Mouse (Mus musculus): ENCODE data around the gene Mpg. TPM values are rescaled to one million over a fixed set of nuclear protein-coding genes. Genes with fewer than 3 reads are reported as not detected.

Mpg gene
- 20.7 and 21.2 TPM in 2 replicates for polyA plus RNA-seq (2011; ENCODE audit: insufficient read length, low read depth, missing spikeins)

DNA sequence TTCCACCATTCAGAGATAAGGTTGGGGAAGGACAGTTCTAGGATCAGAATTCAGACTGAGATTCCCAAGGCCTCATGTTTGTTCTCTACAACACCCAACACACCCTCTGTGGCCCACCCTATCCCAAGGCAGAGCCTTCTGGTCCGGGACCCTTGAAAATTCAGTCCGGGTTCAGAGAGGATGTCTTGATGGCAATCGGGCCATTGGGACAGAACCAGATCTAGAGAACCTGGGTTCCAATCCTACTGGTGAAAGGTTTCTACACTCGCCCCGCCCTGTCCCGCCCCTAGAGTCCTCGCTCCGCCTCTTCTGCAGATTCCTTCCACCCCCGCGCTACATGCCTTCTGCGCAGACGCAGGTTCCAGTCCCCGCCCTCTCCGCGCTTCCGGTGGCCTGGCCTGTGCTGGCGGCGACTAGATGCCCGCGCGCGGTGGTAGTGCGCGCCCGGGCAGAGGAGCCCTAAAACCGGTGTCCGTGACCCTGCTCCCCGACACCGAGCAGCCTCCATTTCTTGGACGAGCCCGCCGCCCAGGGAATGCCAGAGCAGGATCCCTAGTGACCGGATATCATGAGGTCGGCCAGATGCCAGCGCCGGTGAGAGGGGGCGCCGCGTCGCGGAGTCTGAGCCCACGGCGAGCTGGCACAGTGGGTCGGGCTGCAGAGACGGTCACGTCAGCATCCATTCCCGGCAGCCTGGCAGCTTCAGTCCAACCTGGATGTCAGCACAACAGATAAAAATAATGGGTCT is at the start of gene Mpg:
Gene Mpg, plus strand, starts transcription at position 382 of the 748 bp plus-strand sequence.
- peaks cover 17% of the 10 kb centered on the region for H3K4me1 ChIP-seq (ENCODE audit: control insufficient read depth, insufficient read depth, low read length)
- H3K27ac ChIP-seq (ENCODE audit: insufficient read depth, low read length), result peak within 1 kb of the TSS; percentile 91
- H3K4me3 ChIP-seq (ENCODE audit: insufficient read depth, low read length), result peak within 1 kb of the TSS; percentile 76
- TF ChIP-seq POLR2A (IDR thresholded peaks at IDR 0.05; ENCODE audit: low read depth, low read length), result peak; percentile 96
- no peak for TF ChIP-seq CTCF (IDR thresholded peaks at IDR 0.05; ENCODE audit: borderline replicate concordance, insufficient read depth, low read length)

DNA sequence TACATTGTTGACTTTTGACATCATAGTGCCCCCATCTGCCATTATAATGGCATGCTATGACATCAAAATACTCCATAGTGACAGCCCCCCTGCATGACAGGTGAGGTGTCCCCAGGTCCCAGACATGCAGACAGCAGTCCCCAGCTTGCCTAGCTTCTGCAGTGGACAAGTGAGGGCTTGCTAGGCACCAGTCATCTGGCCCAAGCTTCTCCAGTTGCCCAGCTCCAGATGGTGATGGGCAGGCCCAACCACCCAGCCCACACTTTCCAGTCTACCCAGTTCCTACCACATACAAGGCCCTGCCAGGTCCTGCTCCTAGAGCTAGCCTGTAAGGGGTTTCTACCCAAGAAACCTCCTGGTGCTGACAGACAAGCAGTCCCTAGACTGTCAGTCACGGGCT is 47.8 kb upstream of the Mpg start:
- TF ChIP-seq POLR2A (IDR thresholded peaks at IDR 0.05; ENCODE audit: low read depth, low read length) (no peak), CTCF (IDR thresholded peaks at IDR 0.05; ENCODE audit: borderline replicate concordance, insufficient read depth, low read length) (no peak)
- H3K4me3 ChIP-seq (ENCODE audit: insufficient read depth, low read length), result no peak overlapping the region

DNA sequence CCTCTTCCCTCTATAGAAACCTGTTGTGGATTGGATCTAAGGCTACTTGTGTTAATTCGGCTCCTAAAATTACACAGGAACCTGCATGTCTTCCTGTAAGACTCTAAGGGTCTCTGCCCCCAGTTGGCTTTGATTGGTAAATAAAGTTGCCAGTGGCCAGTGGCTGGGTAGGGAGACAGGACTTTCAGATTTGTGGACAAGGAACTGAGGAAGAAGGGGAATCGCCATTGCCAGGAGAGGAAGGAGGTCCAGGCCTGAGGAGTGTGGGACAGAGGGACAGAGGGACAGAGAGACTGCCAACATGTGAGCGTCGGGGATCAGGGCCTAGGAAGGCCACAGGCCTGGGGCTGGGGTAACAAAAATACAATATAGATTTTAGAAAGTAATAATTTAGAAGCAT is 45.1 kb upstream of the Mpg start:
- H3K4me1 ChIP-seq (ENCODE audit: control insufficient read depth, insufficient read depth, low read length), result no peaks in the 10 kb centered on the region
- H3K4me3 ChIP-seq (ENCODE audit: insufficient read depth, low read length), result no peak overlapping the region
- TF ChIP-seq POLR2A (IDR thresholded peaks at IDR 0.05; ENCODE audit: low read depth, low read length) (no peak), CTCF (IDR thresholded peaks at IDR 0.05; ENCODE audit: borderline replicate concordance, insufficient read depth, low read length) (no peak)
- H3K27ac ChIP-seq (ENCODE audit: insufficient read depth, low read length), result no peak overlapping the region

More for the DNA sequence above, 47.8 kb upstream of the Mpg start:
- H3K27ac ChIP-seq (ENCODE audit: insufficient read depth, low read length), result no peak overlapping the region
- H3K4me1 ChIP-seq (ENCODE audit: control insufficient read depth, insufficient read depth, low read length), result no peaks in the 10 kb centered on the region

DNA sequence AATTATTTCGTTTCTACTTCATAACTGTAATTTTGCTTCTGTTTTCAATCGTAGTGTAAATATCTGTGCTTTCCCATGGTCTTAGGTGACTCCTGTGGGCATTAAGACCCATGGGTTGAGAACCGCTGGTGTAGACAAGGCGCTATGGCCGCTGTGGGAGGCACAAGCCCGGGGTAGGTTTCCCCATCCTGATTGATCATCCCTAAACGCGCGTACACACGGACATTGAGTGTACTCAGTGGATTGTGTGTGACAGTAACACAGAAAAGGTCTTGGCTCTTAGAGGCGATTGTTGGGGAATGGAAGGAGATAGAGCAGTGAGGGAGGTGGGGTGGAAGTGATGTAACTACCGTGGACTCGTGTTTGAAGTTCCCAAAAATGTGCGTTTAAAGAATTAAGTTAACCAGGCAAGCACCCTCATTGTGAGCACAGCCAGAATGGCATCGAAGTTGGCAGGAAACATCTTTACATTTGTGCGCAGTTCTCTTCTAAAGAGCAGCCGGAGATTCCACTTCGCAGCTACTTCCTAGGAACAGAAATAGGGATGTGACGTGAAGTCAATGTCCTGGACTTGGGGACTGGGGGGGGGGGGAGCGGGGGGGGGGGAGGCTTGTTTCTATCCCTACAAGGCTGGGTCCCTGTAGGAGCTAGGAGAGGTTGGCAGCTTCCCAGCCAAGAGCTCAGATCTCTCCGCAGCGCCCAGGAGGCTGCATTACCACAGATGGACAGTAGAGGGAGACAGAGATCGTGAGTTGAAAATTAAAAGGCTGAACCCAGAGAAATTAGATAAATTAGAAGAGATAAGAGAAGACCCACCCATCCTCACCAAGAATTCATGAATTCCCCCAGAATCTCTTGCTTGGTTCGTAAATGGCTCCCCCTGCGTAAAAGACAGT is 44.1 kb upstream of the Mpg start:
- Histone ChIP-seq H3K4me1 (ENCODE audit: control insufficient read depth, insufficient read depth, low read length) (no peaks in the 10 kb centered on the region), H3K4me3 (ENCODE audit: insufficient read depth, low read length) (no peak overlapping the region), H3K27ac (ENCODE audit: insufficient read depth, low read length) (no peak overlapping the region)
- no peak for TF ChIP-seq POLR2A (IDR thresholded peaks at IDR 0.05; ENCODE audit: low read depth, low read length)
- TF ChIP-seq CTCF (IDR thresholded peaks at IDR 0.05; ENCODE audit: borderline replicate concordance, insufficient read depth, low read length), result peak; percentile 70

DNA sequence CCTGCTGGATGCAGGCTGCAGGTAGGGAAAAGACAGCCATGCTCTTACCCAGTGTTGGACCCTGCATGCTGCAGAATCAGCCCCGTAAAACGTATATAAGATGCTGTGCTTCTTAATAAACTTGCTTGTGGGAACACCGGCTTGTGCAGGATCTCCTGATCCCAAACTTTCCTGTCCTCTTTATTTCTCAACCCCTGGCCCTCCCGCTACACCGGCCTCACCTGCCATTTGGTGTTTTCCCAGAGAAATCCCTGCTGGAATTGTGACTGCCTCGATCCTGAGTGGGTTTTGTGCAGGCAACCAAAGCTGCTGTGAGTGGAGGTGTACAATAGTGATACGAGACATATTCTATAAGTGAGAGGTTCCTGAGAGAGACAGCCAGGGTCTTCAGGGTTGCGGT is 41.8 kb upstream of the Mpg start:
- Histone ChIP-seq H3K4me1 (ENCODE audit: control insufficient read depth, insufficient read depth, low read length) (no peaks in the 10 kb centered on the region), H3K4me3 (ENCODE audit: insufficient read depth, low read length) (no peak overlapping the region), H3K27ac (ENCODE audit: insufficient read depth, low read length) (no peak overlapping the region)
- no peak for TF ChIP-seq POLR2A (IDR thresholded peaks at IDR 0.05; ENCODE audit: low read depth, low read length)
- TF ChIP-seq CTCF (IDR thresholded peaks at IDR 0.05; ENCODE audit: borderline replicate concordance, insufficient read depth, low read length), result no peak

DNA sequence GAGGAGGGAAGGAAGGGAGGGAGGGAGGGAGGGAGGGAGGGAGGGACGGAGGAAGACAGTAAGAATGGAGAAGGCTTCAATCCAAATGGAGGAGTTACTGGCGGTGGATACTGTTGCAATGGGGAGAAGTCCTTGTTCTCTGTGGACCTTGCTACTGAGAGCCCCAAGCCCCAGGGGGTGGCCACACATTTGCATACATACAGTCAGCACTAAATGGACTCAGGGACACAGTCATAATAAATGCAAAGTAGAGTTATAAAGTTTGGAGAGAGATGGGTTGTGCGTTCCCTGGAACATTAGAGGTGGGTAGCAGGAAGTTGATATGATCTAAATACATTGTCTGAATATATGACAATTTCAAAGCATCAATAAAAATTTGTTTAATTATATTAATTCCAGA is 40.3 kb upstream of the Mpg start:
- TF ChIP-seq CTCF (IDR thresholded peaks at IDR 0.05; ENCODE audit: borderline replicate concordance, insufficient read depth, low read length) (no peak), POLR2A (IDR thresholded peaks at IDR 0.05; ENCODE audit: low read depth, low read length) (no peak)
- H3K4me3 ChIP-seq (ENCODE audit: insufficient read depth, low read length), result no peak overlapping the region

DNA sequence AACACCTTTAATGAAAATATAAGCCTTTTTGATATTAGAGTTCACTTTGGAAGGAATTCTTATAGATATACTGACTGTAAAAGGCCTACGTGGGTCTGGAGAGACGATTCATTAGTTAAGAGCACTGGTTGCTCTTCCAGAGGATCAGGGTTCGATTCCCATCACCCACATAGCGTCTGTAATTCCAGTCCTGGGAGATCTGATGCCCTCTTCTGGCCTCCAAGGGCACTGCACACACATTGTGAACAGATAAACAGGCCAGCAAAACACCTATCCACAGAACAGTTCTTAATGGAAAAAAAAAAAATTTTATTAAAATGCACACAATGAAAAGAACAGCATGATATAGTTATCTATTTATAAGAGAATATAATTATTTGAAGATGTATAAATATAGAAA is 39.0 kb upstream of the Mpg start:
- no peak overlapping the region for H3K4me3 ChIP-seq (ENCODE audit: insufficient read depth, low read length)
- H3K27ac ChIP-seq (ENCODE audit: insufficient read depth, low read length), result no peak overlapping the region
- H3K4me1 ChIP-seq (ENCODE audit: control insufficient read depth, insufficient read depth, low read length), result no peaks in the 10 kb centered on the region
- no peak for TF ChIP-seq CTCF (IDR thresholded peaks at IDR 0.05; ENCODE audit: borderline replicate concordance, insufficient read depth, low read length)
- TF ChIP-seq POLR2A (IDR thresholded peaks at IDR 0.05; ENCODE audit: low read depth, low read length), result no peak

More for the DNA sequence above, 40.3 kb upstream of the Mpg start:
- Histone ChIP-seq H3K4me1 (ENCODE audit: control insufficient read depth, insufficient read depth, low read length) (no peaks in the 10 kb centered on the region), H3K27ac (ENCODE audit: insufficient read depth, low read length) (no peak overlapping the region)

DNA sequence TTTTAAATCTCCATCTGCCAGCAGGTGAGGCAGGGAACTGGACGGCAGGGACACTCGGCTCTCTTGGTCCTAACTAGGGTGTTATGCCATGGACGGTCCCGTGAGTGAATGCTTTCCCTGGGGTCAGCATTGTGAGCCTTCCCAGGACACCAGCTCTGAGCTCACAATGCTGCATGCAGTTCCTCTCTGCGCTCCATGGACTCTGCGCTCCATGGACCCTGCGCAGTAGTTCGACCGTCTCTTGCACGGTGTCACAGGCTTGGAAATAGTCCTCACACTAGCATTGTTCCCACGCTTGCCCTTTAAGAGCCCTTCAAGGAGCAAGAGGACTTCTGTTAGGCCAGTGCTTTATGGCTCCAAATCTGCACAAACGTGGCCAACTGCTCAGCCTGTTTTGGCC is 37.4 kb upstream of the Mpg start:
- no peak for TF ChIP-seq POLR2A (IDR thresholded peaks at IDR 0.05; ENCODE audit: low read depth, low read length)
- no peak for TF ChIP-seq CTCF (IDR thresholded peaks at IDR 0.05; ENCODE audit: borderline replicate concordance, insufficient read depth, low read length)
- no peak overlapping the region for H3K27ac ChIP-seq (ENCODE audit: insufficient read depth, low read length)
- no peaks in the 10 kb centered on the region for H3K4me1 ChIP-seq (ENCODE audit: control insufficient read depth, insufficient read depth, low read length)
- no peak overlapping the region for H3K4me3 ChIP-seq (ENCODE audit: insufficient read depth, low read length)

DNA sequence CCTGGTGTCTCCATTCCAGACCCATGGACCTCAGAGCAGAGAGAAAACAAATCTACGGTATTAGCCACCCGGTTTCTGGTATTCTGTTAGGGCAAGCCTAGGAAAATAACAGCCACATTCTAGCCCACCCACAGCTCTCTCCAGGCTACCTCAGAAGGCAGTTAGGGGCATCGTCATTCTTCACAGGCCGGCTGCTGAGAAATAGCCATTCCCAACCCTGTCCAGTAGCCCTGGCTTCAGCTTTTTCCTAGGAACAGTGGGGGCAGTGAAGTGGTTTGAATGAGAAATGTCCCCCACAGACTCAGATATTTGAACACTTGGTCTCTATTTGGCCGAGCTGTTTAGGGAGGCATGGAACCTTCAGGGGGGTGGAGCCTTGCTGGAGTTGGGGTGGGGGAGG is 36.9 kb upstream of the Mpg start:
- H3K27ac ChIP-seq (ENCODE audit: insufficient read depth, low read length), result no peak overlapping the region
- H3K4me3 ChIP-seq (ENCODE audit: insufficient read depth, low read length), result no peak overlapping the region
- no peaks in the 10 kb centered on the region for H3K4me1 ChIP-seq (ENCODE audit: control insufficient read depth, insufficient read depth, low read length)
- TF ChIP-seq POLR2A (IDR thresholded peaks at IDR 0.05; ENCODE audit: low read depth, low read length), result no peak
- TF ChIP-seq CTCF (IDR thresholded peaks at IDR 0.05; ENCODE audit: borderline replicate concordance, insufficient read depth, low read length), result no peak

DNA sequence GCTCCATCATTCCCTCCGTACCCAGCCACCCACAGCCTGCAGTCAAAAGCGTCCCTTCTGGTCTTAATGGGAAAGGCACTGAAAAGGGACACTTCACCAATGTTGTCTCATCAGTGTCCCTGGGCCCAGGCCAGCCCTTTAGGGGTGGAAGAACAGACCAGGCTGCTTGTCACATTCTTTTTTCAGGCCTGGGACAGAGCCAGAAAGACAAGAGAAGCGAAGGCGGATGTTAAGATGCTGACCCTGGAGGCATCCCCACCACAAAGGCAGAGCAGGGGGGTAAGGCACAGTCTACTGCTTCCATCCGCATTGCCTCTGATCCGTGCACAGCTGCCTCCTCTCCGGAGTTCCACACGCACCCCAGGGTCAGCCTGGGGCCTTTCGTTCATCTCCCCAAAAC is 36.2 kb upstream of the Mpg start:
- no peak for TF ChIP-seq CTCF (IDR thresholded peaks at IDR 0.05; ENCODE audit: borderline replicate concordance, insufficient read depth, low read length)
- no peak for TF ChIP-seq POLR2A (IDR thresholded peaks at IDR 0.05; ENCODE audit: low read depth, low read length)
- no peak overlapping the region for H3K27ac ChIP-seq (ENCODE audit: insufficient read depth, low read length)
- no peaks in the 10 kb centered on the region for H3K4me1 ChIP-seq (ENCODE audit: control insufficient read depth, insufficient read depth, low read length)
- H3K4me3 ChIP-seq (ENCODE audit: insufficient read depth, low read length), result no peak overlapping the region

All from embryonic fibroblast, embryonic 13.5 days (primary cell).